Mouse (Mus musculus): ENCODE data around the gene Spast. TPM values are rescaled to one million over a fixed set of nuclear protein-coding genes. Genes with fewer than 3 reads are reported as not detected.
A peak's percentile ranks its signal among the peaks of the same experiment; 100 is the strongest.

Spast gene
- polyA plus RNA-seq (2014; fragmentation: Nextera tagmentation; extraction: Ambion mirVana) = 48.5 and 51.5 TPM in 2 replicates

DNA sequence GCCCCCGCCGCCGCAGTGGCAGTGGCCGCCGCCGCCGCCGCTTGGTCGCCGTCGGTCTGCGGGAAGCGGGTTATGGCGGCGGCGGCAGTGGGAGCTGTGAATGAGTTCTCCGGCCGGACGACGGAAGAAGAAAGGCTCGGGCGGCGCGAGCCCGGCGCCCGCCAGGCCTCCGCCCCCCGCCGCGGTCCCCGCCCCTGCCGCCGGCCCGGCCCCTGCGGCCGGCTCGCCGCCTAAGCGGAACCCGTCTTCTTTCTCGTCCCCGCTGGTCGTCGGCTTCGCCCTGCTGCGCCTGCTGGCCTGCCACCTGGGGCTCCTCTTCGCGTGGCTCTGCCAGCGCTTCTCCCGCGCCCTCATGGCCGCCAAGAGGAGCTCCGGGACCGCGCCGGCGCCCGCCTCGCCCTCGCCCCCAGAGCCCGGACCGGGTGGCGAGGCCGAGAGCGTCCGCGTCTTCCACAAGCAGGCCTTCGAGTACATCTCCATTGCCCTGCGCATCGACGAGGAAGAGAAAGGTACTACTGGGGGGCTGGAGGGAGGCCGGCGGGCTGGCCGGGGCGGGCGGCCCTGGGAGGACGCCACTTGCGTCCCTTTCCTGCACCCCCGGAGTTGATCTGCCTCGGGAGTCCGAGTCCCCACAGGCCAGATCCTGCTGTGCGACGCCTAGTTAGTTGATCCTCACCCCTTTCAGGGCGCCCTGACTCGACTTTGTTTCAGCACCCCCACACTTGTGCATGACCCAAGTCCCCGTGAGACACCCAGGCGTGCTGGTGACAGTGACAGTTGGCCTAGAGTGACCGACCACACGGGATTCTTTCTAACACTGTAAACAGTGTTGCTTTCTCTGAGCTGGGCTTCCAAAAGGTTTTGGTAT is at the start of gene Spast:
TSS of gene Spast (plus strand) at position 51 of the 868 bp plus-strand sequence.
- Histone ChIP-seq H3K27ac (ENCODE audit: low read depth, low read length) (peak within 1 kb of the TSS; percentile 98), H3K9me3 (ENCODE audit: control insufficient read depth, low read length) (no peaks in the 10 kb centered on the region), H3K36me3 (ENCODE audit: control insufficient read depth, insufficient read depth, low read length) (no peaks in the 10 kb centered on the region), H3K4me2 (ENCODE audit: low read depth, low read length) (peak within 1 kb of the TSS; percentile 79), H3K9ac (replicated peaks; ENCODE audit: low read depth, low read length) (peak within 1 kb of the TSS; percentile 97), H3K27me3 (ENCODE audit: control insufficient read depth, insufficient read depth, low read length) (no peaks in the 10 kb centered on the region; the same call in 1 of the 2 replicates), H3K4me3 (ENCODE audit: low read depth, low read length) (peak within 1 kb of the TSS; percentile 99), H3K4me1 (ENCODE audit: control insufficient read depth, insufficient read depth, low read length) (peaks cover 31% of the 10 kb centered on the region)
- WGBS = under 1% methylated on average over 66 of the region's 90 CpGs
- ATAC-seq (ENCODE audit: low read depth) = peak; percentile 76

DNA sequence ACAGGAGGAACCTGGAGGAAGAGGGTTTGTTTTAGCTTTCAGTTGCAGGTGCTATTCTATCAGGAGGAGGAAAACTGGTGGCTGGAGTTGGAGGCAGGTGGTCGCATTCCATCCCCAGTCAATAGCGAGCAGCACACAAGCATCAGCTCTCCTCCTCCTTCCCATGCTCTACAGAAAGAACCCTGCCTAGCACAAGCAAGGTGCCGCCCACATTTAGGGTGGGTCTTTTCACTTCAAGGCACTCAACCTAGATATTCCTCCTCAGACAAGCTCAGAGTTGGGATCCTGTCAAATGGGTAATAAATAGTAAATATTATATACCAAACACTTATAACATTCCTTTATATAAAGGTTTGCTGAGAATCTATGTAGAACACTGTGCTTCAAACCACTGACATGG is 48.6 kb upstream of the Spast start:
- Histone ChIP-seq H3K36me3 (ENCODE audit: control insufficient read depth, insufficient read depth, low read length) (no peaks in the 10 kb centered on the region), H3K9ac (replicated peaks; ENCODE audit: low read depth, low read length) (no peak overlapping the region), H3K4me1 (ENCODE audit: control insufficient read depth, insufficient read depth, low read length) (peaks cover 16% of the 10 kb centered on the region), H3K9me3 (ENCODE audit: control insufficient read depth, low read length) (no peaks in the 10 kb centered on the region), H3K4me3 (ENCODE audit: low read depth, low read length) (no peak overlapping the region), H3K27me3 (ENCODE audit: control insufficient read depth, insufficient read depth, low read length) (no peaks in the 10 kb centered on the region), H3K27ac (ENCODE audit: low read depth, low read length) (no peak overlapping the region), H3K4me2 (ENCODE audit: low read depth, low read length) (no peak overlapping the region)
- ATAC-seq (ENCODE audit: low read depth) = no peak
- WGBS = 83% methylated on average over 3 of the region's 3 CpGs

DNA sequence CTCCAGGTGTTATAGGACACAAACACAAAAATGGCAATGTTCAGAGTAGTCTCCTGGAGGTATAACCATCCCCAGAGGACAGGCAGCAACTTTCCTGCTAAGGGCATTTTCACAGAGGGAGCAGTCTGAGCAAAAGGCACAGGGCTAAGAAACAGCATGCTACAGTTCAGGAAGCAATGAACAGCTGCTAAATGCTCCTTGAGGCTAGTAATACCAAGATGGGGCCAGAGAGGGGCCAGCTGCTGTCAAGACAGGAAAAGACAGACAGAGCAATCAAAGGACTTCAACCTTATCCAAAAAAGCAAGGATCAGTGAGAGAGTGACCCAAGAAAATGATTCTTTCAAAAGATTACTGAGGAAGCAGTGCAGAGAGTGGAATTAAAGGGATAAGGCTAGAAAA is 47.9 kb upstream of the Spast start:
- H3K4me2 ChIP-seq (ENCODE audit: low read depth, low read length) = no peak overlapping the region
- no peaks in the 10 kb centered on the region for H3K36me3 ChIP-seq (ENCODE audit: control insufficient read depth, insufficient read depth, low read length)
- ATAC-seq (ENCODE audit: low read depth) = no peak
- H3K27me3 ChIP-seq (ENCODE audit: control insufficient read depth, insufficient read depth, low read length) = no peaks in the 10 kb centered on the region
- H3K4me3 ChIP-seq (ENCODE audit: low read depth, low read length) = no peak overlapping the region
- H3K9ac ChIP-seq (replicated peaks; ENCODE audit: low read depth, low read length) = no peak overlapping the region
- no peak overlapping the region for H3K27ac ChIP-seq (ENCODE audit: low read depth, low read length)
- peaks cover 16% of the 10 kb centered on the region for H3K4me1 ChIP-seq (ENCODE audit: control insufficient read depth, insufficient read depth, low read length)
- H3K9me3 ChIP-seq (ENCODE audit: control insufficient read depth, low read length) = no peaks in the 10 kb centered on the region

GRCm38 (mm10) chr17:74291640-74292361 is 47.0 kb upstream of the Spast start:
- WGBS = 87% methylated on average over 4 of the region's 4 CpGs
- peaks cover 16% of the 10 kb centered on the region for H3K4me1 ChIP-seq (ENCODE audit: control insufficient read depth, insufficient read depth, low read length)
- H3K9me3 ChIP-seq (ENCODE audit: control insufficient read depth, low read length) = no peaks in the 10 kb centered on the region
- no peak overlapping the region for H3K9ac ChIP-seq (replicated peaks; ENCODE audit: low read depth, low read length)
- no peak for ATAC-seq (ENCODE audit: low read depth)
- H3K36me3 ChIP-seq (ENCODE audit: control insufficient read depth, insufficient read depth, low read length) = no peaks in the 10 kb centered on the region
- H3K4me2 ChIP-seq (ENCODE audit: low read depth, low read length) = no peak overlapping the region
- H3K27ac ChIP-seq (ENCODE audit: low read depth, low read length) = no peak overlapping the region
- H3K27me3 ChIP-seq (ENCODE audit: control insufficient read depth, insufficient read depth, low read length) = no peaks in the 10 kb centered on the region
- H3K4me3 ChIP-seq (ENCODE audit: low read depth, low read length) = no peak overlapping the region

DNA sequence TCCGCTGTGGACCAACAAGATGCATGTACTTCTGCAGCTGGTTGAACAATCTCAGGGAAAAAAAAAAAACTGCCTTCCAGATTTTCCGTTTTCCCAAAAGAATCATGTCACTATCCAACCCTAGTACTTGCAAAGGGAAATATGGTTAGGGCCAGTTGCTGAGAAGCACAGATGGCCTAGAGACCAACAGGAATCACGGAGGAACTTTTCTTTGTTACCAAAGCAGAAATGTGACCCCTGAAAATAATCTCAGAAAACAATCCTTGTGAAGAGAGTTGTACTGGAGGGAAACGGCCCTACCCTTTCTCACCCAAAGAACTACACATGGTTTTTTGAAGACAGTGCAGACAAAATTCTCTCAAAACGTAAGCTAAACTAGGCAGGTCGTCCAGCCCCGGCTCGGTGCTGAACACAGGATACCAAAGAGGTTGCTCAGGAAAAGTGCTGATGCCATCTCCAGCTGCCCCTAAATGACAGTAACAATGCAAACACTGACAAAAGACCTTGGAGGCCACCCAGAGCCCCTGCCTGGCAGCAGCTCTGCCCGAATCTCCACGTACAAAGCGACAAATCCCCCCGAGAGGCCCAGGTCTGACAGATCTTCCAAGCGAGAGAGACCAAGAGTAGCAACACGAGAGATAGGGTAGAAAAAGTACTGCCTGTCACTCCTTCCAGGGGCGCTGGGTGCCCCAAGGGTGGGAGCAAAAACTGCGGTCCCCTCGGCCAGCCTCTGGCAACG is 44.9 kb upstream of the Spast start:
- ATAC-seq (ENCODE audit: low read depth) = no peak
- H3K4me3 ChIP-seq (ENCODE audit: low read depth, low read length) = peak overlapping the region; percentile 97
- peak overlapping the region; percentile 97 for H3K27ac ChIP-seq (ENCODE audit: low read depth, low read length)
- H3K27me3 ChIP-seq (ENCODE audit: control insufficient read depth, insufficient read depth, low read length) = no peaks in the 10 kb centered on the region
- H3K36me3 ChIP-seq (ENCODE audit: control insufficient read depth, insufficient read depth, low read length) = no peaks in the 10 kb centered on the region; the same call in 1 of the 2 replicates
- H3K4me2 ChIP-seq (ENCODE audit: low read depth, low read length) = peak overlapping the region; percentile 65
- peak overlapping the region; percentile 97 for H3K9ac ChIP-seq (replicated peaks; ENCODE audit: low read depth, low read length)
- under 1% methylated on average over 18 of the region's 18 CpGs for WGBS
- peaks cover 16% of the 10 kb centered on the region for H3K4me1 ChIP-seq (ENCODE audit: control insufficient read depth, insufficient read depth, low read length)
- no peaks in the 10 kb centered on the region for H3K9me3 ChIP-seq (ENCODE audit: control insufficient read depth, low read length)

- Histone ChIP-seq H3K27ac (ENCODE audit: low read depth, low read length) (peak overlapping the region; percentile 97), H3K4me2 (ENCODE audit: low read depth, low read length) (peak overlapping the region; percentile 65), H3K9me3 (ENCODE audit: control insufficient read depth, low read length) (no peaks in the 10 kb centered on the region), H3K36me3 (ENCODE audit: control insufficient read depth, insufficient read depth, low read length) (no peaks in the 10 kb centered on the region; the same call in 1 of the 2 replicates), H3K4me3 (ENCODE audit: low read depth, low read length) (peak overlapping the region; percentile 97), H3K9ac (replicated peaks; ENCODE audit: low read depth, low read length) (peak overlapping the region; percentile 97), H3K4me1 (ENCODE audit: control insufficient read depth, insufficient read depth, low read length) (peaks cover 16% of the 10 kb centered on the region), H3K27me3 (ENCODE audit: control insufficient read depth, insufficient read depth, low read length) (no peaks in the 10 kb centered on the region)
- ATAC-seq (ENCODE audit: low read depth) = peak; percentile 76
- under 1% methylated on average over 60 of the region's 80 CpGs for WGBS
Observed at GRCm38 (mm10) chr17:74294426-74295025, 44.3 kb upstream of the Spast start.

GRCm38 (mm10) chr17:74295026-74295970 is 43.5 kb upstream of the Spast start, which contains the start of gene Memo1:
TSS of gene Memo1 (minus strand) at chr17:74295521.
- ATAC-seq (ENCODE audit: low read depth) = peak; percentile 94
- WGBS = under 1% methylated on average over 38 of the region's 110 CpGs
- peaks cover 16% of the 10 kb centered on the region for H3K4me1 ChIP-seq (ENCODE audit: control insufficient read depth, insufficient read depth, low read length)

More at GRCm38 (mm10) chr17:74295026-74295970, 43.5 kb upstream of the Spast start, which contains the start of gene Memo1:
- H3K4me3 ChIP-seq (ENCODE audit: low read depth, low read length) = peak within 1 kb of the TSS; percentile 97
- no peaks in the 10 kb centered on the region for H3K9me3 ChIP-seq (ENCODE audit: control insufficient read depth, low read length)
- H3K27me3 ChIP-seq (ENCODE audit: control insufficient read depth, insufficient read depth, low read length) = no peaks in the 10 kb centered on the region
- H3K36me3 ChIP-seq (ENCODE audit: control insufficient read depth, insufficient read depth, low read length) = no peaks in the 10 kb centered on the region; the same call in 1 of the 2 replicates
- H3K4me2 ChIP-seq (ENCODE audit: low read depth, low read length) = peak within 1 kb of the TSS; percentile 65
- peak within 1 kb of the TSS; percentile 97 for H3K9ac ChIP-seq (replicated peaks; ENCODE audit: low read depth, low read length)
- peak within 1 kb of the TSS; percentile 97 for H3K27ac ChIP-seq (ENCODE audit: low read depth, low read length)

Data from neural tube, embryonic 14.5 days (tissue).